Mouse (Mus musculus) layer of hippocampus, postnatal 36 days (tissue): ENCODE measurements around the gene Racgap1. TPM values are rescaled to one million over a fixed set of nuclear protein-coding genes. Genes with fewer than 3 reads are reported as not detected.

Experiments used
- DNase-seq, 2 experiments: peaks; one replicate each; pipeline ENCODE4 v3.0.0; 2022
- total RNA-seq, 2 experiments: library from RNA; stranded (reverse); gene quantifications; 2 replicates each; pipeline ENCODE4 v1.2.3; 2021

Gene Racgap1
- total RNA-seq, 2 experiments from 2014 or later: 5.2 TPM

DNA sequence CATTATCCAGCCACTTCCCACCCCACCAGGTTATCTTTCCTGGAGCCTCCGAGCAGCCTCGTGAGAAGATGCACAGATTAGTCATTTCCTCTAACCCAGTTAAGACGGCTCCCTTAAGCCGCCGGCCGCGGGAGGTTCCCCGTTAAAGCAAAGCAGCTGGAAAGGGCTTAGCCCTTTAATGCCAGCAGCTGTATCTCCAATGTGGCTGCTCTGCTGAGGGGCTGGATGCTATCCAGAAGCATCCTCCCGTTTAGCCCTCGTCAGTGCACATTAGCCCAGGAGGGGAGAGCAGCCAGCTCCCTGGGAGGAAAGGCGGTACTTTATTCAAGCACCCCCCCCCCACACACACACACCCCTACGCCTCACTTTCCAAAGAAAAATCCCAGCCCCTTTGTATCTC, 36.7 kb downstream of the Racgap1 start:
- no peak for DNase-seq

DNA sequence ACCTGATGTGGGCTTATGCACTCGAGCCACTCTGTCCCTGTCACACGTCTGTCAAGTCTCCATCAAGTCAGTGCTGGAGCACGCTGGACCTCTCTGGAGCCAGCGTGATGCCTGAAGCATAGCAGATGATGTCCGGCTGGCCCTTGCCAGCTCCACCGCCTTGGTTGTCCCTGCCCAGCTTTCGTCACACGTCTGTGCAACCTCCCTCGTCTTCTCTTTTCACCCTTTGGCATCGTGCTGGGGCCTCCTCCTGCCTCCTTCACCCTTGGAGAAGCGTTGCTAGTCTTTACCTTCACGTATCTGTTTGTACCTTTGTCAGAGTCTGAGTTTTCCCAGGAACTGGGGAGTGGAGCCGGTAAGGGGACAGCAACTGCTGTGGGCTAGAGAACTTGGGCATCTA, 37.2 kb downstream of the Racgap1 start:
- no peak for DNase-seq

DNA sequence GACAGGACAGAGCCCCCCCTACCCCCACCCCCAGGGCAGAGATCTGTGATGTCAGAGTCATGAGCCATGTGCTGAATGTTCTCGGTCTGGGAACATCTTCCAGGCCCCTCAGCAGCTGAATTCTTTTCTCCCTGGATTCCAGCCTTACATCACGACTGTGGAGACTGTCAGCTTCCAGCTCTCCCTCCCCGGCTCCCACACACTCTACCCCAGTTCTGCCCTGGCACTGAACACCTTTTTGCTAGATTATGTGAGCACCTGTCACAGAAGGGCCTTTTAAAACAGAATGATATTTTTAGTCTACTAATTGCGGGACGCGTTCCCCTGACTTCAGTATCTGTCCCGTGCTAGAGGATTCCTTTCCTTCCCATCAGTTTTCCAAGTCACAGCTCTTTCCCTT, 39.9 kb downstream of the Racgap1 start:
- no peak for DNase-seq

DNA sequence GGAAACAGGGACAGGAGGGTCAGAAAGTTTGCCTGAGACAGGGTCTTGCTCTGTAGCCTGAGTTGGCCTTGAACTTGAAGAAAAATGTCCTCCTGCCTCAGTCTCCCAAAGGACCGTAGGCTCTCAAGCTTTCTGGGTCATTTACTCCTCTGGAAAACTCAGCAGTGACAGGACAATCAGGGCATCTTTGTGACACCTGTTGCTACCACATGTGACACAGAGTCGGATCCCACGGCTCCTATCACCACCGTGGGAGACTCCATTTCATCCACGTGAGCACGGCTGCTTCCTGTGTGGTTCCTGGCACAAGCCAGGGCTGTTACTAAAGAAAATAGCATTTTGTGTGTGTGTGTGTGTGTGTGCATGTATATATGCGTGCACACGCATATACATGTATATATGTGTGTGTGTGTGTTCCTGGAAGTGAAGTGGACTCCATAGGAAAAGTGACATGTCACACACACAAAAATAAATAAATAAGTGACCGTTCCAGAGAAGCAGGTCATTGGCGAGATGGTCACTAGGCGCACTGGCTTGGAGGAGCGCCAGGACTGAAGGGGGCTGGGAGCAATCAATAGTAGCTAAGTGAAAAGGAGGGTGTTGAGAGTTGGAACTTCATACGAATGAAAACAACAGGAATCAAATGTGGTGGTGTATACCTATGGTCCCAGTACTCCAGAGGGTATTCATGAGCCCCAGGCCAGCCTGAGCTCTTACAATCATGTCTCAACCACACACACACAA, 42.9 kb downstream of the Racgap1 start:
- DNase-seq: no peak

DNA sequence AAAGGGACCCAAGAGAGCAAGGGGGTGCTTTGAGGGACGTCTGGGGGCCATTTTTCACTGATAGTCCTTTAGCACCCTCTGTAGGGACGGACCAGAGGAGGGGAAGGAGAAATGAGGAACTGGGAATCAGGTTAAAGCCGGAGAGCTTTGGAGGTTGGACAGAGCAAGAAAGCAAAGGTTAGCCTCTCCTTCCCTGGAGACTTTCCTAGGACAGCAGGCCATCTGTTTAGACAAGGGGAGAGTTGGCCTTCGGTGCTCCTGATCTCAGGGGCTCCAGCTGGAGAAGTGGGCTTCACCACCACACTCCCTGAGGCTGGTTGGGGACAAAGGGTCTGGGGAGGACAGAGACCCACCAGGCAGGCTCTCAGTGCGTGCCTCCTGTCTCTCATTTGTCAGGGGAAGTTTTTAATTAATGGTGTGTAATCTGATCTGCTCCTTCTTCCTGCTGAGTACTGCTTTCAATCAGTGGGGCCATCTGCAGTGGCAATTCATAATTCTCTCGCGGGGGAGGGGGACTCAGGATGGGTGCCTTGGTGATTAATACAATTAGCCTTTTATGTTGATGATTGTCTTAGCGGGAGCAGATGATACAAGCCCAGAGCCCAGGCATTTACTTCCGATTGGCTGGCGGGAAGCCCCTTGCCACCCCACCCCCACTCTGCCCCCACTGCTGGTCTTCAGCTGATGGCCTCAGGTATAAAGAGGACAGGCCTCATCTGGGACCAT, 43.9 kb downstream of the Racgap1 start:
- DNase-seq: no peak

DNA sequence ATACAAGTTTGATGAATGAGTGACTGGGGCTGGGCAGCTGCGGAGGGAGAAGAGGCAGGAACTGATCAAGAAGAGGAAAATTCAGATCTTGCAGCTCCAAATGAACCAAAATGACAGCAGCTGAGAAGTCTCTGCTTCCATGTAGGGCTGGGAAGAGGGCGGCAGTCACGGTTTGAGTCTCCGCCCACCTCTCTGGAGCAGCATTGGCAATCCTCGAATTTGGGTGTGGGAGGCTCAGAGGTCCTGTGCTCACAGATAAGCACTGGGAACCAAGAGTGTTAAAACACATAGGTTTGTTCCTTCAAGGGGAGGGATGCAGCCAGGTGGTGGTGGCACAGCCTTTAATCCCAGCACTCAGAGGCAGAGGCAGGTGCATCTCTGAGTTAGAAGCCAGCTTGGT, 44.9 kb downstream of the Racgap1 start:
- no peak for DNase-seq

DNA sequence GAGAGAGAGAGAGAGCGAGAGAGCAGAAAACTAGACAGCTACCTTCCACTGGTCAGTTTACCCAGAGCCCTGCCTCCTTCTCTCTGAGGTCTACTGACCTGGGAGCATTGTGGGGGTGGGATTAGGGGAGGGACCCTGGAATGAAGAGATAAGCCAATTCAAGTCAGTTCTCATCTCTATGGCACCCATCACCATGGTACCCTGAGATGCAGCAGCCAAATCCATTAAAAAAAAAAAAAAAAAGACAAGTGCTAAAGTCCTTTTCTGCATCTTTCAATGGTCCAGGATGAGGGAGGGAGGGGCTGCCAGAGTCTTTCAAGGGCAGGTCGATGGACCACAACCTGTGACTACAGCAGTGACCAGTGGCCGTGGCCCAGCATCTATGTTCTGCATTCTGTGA, 45.9 kb downstream of the Racgap1 start:
- DNase-seq: no peak

DNA sequence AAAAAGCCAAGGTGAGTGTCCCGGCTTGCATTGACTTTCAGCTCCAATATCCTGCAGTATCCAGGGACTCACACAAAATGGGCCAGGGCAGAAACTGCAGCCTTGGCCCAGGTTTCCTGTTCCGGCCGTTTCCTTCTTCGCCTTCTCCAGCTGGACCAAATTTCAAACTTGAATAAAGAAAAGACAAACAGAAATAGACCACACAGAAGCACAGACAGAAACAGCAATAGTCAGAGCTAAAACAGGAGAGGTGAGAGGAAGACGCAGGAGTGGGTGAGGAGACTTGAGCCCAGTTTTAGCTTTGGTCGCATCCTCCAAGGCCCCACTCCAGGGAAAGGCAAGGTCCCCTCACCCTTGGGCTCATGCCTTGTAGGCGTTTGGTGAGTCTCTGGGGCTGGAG, 48.2 kb downstream of the Racgap1 start:
- no peak for DNase-seq

DNA sequence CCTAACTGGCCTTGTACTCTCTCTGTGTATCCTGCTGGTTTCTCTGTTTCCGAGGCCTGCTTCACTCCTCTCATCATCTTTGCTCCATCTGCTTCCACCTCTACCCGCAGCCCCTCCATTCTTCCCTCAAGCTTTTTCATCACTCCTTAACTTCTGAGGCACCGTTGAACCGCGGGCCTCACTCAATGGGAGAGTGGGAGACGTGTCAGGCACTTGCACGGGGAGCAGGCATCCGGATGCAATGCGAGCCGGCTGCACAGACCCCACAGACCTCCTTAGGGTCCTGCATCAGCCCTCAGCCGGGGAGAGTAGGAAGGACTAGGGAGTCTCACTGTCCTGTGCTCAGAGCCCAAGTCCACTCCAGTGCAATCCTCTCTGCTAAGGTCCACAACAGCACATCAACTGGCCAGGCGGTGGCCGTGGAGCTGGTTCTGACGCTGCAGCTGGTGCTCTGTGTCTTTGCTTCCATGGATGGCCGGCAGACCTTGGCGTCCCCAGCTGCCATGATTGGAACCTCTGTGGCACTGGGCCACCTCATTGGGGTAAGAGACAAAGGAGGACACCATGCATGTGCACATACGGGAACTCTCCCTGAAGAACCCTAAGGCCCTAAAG, 49.1 kb downstream of the Racgap1 start:
- no peak for DNase-seq

DNA sequence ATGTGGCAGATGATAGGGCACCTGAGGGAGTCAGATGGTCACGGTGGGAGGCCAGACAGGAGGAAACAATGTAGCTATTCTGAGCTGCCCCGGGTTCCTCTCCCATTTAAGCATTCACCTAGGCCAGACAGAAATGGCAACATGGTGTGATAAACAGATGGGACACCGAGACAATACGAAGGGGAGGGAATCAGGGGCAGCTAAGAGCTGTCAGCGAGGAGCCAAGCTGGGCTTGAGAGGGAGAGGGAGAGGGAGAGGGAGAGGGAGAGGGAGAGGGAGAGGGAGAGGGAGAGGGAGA, 49.7 kb downstream of the Racgap1 start:
- no peak for DNase-seq

DNA sequence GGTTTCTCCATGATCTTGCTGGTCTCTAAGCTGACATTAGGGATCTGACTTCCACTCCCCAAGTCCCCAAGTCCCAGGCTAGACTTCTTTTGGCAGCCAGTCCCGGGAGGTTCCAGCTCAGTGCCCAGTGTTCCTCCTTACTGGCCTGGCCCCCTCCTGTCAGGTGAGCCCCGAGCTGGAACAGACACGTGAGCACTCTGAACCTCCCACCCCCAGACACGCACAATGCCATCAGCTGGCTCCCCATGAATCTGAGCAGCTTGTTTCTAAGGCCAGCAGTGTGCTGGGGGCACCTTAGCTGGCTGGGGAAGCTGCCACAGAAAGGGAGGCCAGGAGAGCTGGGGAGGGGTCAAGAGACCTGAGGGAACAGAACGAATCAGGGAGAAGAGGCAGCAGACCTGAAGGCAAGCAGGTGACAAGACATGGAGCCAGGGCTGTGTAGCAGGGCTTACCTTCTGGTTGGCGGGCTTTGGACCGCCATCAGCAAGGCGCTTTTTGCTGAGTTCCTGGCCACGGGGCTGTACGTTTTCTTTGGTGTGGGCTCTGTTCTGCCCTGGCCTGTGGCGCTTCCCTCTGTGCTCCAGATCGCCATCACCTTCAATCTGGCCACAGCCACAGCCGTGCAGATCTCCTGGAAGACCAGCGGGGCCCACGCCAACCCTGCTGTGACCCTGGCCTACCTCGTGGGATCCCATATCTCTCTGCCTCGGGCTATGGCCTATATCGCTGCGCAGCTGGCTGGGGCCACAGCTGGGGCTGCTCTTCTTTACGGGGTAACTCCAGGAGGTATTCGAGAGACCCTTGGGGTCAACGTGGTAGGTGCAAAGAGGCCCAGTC, 50.3 kb downstream of the Racgap1 start, which contains the start of gene Aqp6:
Aqp6 (plus strand) TSS at position 415 of the 837 bp plus-strand sequence.
- DNase-seq: no peak

DNA sequence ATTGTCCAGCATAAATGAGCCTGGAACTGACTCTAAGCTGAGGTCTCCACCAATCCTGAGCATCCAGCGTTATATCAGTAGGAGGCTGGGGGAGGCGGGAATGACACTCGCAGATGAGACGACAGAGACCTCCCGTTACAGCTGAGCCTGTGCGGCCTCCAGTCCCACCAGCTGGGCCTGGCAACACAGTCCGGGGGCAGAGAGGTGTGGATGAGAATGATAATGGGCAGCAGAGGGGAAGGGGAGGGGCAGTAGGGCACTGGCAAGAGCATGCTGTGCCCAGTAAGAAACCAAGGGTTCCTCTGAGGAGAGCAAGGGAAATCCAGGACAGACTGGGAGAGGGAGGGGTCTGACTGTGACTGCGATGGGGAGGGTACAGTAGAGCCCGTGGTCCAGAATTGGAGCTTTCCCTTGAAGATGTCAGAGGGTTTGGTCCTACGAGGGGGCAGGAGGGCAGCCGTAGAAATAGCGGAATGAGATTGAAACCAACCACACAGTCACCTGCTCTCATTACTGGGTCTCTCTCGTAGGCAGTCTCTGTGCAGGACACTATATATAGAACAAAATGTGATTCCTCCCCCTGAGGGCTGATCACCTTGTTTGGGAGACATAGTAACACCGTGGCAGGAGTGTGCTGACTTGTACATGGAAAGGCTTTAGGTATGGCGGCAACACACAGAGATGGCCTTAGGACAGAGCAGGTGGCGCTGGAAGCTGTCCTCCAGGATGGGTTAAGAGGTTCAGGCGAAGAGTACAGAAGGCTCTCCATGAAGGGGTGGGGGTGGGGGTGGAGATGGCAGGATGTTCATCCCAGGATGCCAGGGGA, 52.0 kb downstream of the Racgap1 start:
- DNase-seq: no peak

DNA sequence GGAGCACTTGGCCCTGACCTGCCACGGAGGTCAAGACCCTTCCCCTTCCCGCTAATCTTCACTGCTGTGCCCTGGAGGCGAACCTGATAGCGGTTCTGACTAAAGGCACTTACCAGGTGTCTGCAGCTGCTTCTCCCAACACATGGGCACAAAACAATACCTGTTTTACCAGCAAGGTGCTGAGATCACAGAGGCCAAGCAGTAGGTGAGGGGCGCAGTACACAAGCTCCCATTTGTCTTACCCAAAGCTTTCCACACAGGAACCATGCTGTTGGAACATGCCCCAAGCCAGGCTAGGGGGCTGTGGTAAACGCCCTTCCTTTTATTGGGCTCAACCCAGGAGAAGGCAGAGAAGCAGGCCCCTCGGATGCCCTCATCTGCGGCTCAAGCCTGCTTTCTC, 53.9 kb downstream of the Racgap1 start:
- no peak for DNase-seq

DNA sequence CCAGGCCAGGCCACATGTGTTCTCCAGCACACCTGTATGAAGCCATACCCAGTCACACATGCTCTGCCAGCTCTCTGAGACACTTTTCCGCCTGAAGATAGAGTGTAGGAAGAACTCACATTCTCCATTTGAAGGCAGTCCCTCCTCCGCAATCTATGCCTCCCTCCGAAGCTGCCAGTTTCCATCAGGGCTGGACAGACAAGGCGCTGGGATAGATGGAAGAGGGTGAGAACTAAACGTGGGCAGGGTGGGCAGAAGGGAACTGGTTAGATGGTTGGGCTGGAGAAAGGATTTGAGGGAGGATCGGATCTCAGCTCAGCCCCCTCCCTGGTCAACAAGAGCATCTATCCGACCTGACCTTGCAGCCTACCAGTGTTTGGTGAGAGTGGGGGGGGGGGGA, 54.6 kb downstream of the Racgap1 start:
- DNase-seq: no peak

DNA sequence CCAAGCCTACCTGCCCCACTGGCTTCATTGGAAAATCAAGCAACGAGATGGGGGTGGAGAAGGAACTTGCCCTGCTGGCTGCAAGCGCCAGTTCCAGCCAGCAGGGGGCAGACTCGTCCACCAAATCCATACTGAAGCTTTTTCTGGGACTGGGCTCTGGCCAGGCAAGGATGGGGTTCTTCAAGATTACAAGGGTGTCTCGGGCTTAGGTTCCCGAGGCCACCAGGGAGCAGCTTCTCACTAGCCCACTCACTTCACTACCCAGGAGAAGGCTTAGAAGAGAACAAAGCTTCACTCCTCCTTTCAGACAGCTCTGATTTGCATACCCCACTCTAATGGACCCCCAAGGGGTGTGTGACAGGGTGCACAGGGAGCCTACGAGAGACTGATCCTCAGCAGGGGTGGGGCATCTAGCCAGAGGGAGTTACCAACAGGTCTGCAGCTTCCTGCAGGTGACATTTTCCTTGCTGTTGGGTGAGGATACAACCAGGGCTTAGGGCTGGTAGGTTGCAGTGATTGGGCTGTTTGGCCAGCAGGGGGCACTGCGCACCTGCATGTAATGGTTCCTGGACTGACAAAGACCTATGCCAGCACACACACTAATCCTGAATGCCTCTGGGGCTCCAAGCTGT, 55.3 kb downstream of the Racgap1 start:
- DNase-seq: peak; percentile 85 to 87

DNA sequence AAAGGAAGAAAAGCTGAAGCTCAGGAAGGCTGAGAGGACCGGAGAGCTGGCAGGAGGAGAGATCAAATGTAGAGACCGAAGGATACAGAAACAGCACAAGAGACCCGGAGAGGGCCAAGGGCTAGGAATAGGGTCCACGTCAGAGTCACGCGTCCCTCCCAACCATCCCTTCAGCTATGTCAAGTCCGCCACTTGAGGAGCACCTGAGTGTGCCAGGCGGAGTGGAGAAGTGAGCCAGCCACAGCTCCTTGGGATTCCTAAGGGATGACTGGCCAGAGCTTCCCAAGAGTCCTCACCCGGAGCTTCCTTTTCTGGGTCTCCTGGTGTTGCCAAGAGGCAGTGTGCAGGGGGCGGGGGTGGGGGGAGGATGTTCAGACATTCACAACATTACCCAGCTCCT, 56.5 kb downstream of the Racgap1 start:
- DNase-seq: no peak

DNA sequence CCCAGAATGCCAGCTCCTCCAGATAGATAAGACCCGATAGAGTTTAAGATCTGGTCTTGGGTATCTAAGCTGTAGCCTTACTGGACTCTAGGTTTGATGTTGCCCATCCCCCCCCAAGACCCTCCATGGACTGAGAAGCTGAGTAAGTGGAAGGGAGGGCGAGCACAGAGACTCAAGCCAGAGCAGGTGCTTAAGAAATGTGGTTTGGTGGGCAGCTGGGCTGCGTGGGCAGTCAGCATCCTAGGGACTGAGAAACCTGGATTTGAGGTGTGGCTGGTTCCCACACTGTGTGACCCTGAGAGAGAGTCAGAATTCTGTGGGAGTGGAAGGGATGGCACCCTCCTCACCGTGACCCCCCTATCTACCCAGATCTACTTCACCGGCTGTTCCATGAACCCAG, 58.6 kb downstream of the Racgap1 start:
- DNase-seq: no peak

DNA sequence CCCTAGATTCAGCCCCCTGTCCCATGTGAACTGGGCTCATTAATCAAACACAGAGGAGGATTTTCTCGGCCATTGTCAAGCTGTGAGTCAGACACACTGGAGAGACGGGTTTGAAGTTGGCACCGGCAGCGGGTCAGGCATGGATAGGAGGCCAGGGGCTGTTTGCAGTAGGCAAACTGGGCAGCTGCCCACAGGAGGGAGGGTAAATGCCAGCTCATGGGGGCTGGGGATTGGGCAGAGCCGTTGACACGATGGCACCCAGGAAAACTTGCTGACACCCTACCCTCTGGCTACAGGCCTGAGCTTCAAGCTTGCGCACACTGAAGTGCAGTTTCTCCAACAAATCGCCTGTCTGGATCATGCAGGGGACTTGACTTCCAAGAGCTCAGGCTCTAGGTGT, 59.3 kb downstream of the Racgap1 start:
- no peak for DNase-seq

DNA sequence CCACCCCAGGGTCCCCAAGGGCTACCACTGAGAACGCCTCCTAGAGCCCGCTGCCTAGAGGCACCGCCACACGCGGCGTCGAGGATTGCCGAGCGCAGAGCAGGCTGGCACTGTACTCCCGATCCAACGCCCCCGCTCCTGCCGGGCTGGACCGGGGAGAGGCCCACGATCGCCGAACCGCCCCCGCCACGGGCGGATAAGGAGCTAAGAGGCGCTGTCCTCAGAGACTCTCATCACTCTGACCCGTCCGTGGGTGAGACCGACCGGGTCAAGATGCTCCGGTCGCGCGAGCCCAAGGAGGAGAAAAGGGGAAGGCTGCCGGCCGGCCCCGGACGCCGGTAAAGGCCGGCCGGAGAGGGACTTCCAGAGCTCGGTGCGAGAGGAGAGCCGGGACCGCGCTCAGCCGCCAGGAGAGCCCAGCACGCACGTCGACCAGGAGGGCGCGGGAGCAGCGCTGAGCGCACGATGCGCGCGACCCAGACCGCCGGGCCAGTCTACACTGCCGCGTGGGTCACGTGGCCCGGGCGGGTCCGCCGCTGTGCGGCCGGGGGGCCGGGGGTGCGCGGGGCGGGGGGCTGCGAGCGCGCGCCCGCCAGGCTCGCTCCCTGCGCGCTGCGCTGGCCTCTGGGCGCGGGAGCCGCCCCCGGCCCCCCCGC, 60.9 kb downstream of the Racgap1 start, which contains the start of gene Aqp5:
Aqp5 (plus strand) TSS at position 354 of the 656 bp plus-strand sequence.
- no peak for DNase-seq

DNA sequence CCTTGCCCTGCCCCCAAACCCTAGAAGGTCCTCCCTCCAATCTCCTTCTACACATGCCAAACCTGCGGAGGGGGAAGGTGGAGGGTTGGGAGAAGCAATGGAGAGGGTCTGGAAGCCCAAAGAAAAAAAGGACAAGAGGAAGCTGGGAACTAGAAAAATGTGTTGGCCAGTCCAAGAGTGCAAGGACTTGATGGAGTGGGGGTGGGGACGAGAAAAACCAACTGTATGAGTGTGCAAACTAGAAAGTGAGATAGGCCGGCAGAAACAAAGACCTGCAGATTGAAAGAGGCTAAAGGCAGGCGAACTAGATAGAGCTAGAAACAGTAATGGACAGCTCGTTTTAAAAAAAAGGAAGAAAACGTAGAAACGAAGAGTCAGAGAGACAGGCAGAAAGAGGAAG, 61.8 kb downstream of the Racgap1 start:
- no peak for DNase-seq

DNA sequence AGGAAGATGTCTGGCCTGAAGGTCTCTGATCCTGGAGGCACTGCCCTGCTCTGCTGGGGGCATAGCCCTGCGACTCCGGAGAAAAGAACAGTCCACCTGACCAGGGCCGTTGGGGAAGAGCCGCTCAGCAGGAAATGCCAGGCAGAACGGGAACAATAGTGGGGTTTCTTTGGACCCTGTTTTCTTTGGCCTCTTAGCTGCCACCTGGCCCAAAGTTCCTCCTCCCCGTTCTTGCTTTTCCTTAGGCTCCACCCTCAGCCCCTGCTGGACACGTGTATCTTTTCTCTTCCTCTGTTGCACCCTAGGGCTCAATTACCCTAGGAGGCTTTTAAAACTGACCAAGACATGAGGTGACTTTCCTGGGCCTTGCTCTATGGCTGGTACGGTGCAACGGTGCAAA, 62.2 kb downstream of the Racgap1 start:
- DNase-seq: no peak
